Mouse (Mus musculus): ENCODE results near the gene Sf3a3.

GRCm38 (mm10) chr4:124672347-124673320 is 41.9 kb upstream of the Sf3a3 start:
- TF ChIP-seq CTCF (IDR thresholded peaks at IDR 0.05; ENCODE audit: low read depth) (no peak), EP300 (IDR thresholded peaks at IDR 0.05; ENCODE audit: low read depth) (no peak)
